Mouse (Mus musculus): Measurements from ENCODE around the gene Timp1. TPM values are rescaled to one million over a fixed set of nuclear protein-coding genes. Genes with fewer than 3 reads are reported as not detected.
A peak's percentile ranks its signal among the peaks of the same experiment; 100 is the strongest.

Gene Timp1
- polyA plus RNA-seq (2014; fragmentation: Nextera tagmentation; extraction: Ambion mirVana), result 32.3 and 33.8 TPM in 2 replicates

DNA sequence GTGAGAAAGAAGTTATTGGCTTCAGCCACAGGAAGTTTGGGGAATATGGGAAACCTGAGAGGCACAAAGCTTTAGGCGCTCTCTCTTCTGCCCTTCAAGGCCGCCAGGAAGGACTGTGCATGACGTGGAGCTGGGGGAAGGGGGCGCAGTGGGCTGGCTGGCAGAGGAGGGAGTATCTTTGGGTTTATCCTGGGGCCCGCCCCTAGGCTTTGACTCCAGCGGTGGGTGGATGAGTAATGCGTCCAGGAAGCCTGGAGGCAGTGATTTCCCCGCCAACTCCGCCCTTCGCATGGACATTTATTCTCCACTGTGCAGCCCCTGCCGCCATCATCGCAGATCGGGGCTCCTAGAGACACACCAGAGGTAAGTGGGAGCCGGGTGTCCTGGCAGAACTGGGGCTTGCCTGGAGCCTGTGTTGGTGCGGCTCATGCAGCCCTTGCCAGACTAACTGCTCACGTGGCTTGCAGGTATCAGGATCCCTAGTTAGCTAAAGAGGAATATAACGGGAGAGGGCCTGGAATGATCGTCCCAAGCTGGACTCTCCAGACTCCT is at the start of gene Timp1:
Gene Timp1, plus strand, starts transcription at position 205 of the 552 bp plus-strand sequence.
- 18% methylated on average over 18 of the region's 18 CpGs for WGBS
- Histone ChIP-seq H3K9me3 (ENCODE audit: control insufficient read depth, low read length) (no peaks in the 10 kb centered on the region), H3K9ac (ENCODE audit: low read length) (peak within 1 kb of the TSS; percentile 51; the same call in 1 of the 2 replicates), H3K4me1 (ENCODE audit: control insufficient read depth in 2 of 2, insufficient read depth in 2 of 2, low read length in 2 of 2) (no peaks in the 10 kb centered on the region; a peak in 2 of 4 replicates), H3K27me3 (ENCODE audit: control insufficient read depth, insufficient read depth, low read length) (no peaks in the 10 kb centered on the region), H3K27ac (replicated peaks in 1 of 2; ENCODE audit: control insufficient read depth in 1 of 2, insufficient read depth in 1 of 2, low read depth in 2 of 2, low read length in 2 of 2) (peak within 1 kb of the TSS; percentile 12 to 54; a peak in 2 of 4 replicates), H3K4me3 (ENCODE audit: control insufficient read depth in 1 of 2, insufficient read depth in 1 of 2, low read depth in 1 of 2, low read length in 2 of 2) (peak within 1 kb of the TSS; percentile 37 to 58), H3K4me2 (ENCODE audit: low read length) (peak within 1 kb of the TSS; percentile 63), H3K36me3 (ENCODE audit: control insufficient read depth, insufficient read depth, low read length) (no peaks in the 10 kb centered on the region)
- peak; percentile 84 for ATAC-seq (ENCODE audit: insufficient number of reproducible peaks, insufficient read depth, low FRiP score, low read depth)

DNA sequence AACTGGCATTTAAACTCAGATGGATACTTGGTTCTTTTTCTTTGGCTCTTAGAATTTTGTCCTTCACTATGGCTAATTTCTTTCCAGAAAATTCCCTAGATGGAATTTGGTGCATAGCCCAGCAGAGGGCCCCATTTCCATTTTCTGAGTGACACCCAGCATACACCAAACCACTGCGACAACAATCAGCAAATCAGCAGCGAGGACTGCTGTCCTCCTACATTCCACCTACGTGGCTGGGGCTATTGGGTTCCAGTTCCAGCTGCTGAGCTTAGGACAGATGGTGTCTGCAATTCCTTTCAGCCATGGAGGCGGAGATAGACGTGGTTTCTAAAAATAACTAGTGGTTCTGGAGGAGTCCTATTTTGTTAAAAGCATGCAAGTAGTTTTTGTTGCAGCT is 41.0 kb upstream of the Timp1 start:
- no peaks in the 10 kb centered on the region for H3K9me3 ChIP-seq (ENCODE audit: control insufficient read depth, low read length)
- WGBS, result 15% methylated on average over 5 of the region's 5 CpGs
- H3K9ac ChIP-seq (ENCODE audit: low read length), result no peak overlapping the region
- no peak for ATAC-seq (ENCODE audit: insufficient number of reproducible peaks, insufficient read depth, low FRiP score, low read depth)
- H3K4me2 ChIP-seq (ENCODE audit: low read length), result 0 out of 2 replicates have a peak overlapping the region, but pooled peaks have one; percentile 21
- no peak overlapping the region for H3K4me3 ChIP-seq (ENCODE audit: control insufficient read depth in 1 of 2, insufficient read depth in 1 of 2, low read depth in 1 of 2, low read length in 2 of 2)
- no peaks in the 10 kb centered on the region for H3K27me3 ChIP-seq (ENCODE audit: control insufficient read depth, insufficient read depth, low read length)
- H3K27ac ChIP-seq (replicated peaks in 1 of 2; ENCODE audit: control insufficient read depth in 1 of 2, insufficient read depth in 1 of 2, low read depth in 2 of 2, low read length in 2 of 2), result 0 out of 4 replicates have a peak overlapping the region, but pooled peaks of 1 of the 2 experiments have one; percentile 8
- H3K4me1 ChIP-seq (ENCODE audit: control insufficient read depth in 2 of 2, insufficient read depth in 2 of 2, low read length in 2 of 2), result no peaks in the 10 kb centered on the region
- no peaks in the 10 kb centered on the region for H3K36me3 ChIP-seq (ENCODE audit: control insufficient read depth, insufficient read depth, low read length)

DNA sequence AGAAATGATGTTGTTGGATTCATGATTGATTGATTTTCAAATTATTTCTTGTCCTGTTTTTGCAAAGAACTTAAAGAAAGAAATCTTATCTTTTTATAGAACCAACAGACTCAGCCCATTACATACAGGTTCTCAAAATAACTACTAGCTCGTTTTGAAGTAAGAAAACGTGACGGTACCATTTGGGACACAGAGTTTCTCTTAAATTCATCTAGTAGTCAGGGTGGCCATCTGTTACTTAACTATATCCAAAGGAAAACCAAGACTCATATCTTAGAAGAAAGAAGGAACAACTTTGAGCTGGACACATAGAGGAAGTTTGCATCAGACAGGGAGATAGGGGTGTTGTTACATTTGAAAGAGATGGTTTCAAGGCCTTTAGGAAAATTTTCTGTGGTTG is 22.7 kb upstream of the Timp1 start:
- no peak overlapping the region for H3K27ac ChIP-seq (replicated peaks in 1 of 2; ENCODE audit: control insufficient read depth in 1 of 2, insufficient read depth in 1 of 2, low read depth in 2 of 2, low read length in 2 of 2)
- ATAC-seq (ENCODE audit: insufficient number of reproducible peaks, insufficient read depth, low FRiP score, low read depth), result no peak
- H3K4me2 ChIP-seq (ENCODE audit: low read length), result no peak overlapping the region
- H3K9ac ChIP-seq (ENCODE audit: low read length), result no peak overlapping the region
- H3K4me1 ChIP-seq (ENCODE audit: control insufficient read depth in 2 of 2, insufficient read depth in 2 of 2, low read length in 2 of 2), result no peaks in the 10 kb centered on the region
- no peak overlapping the region for H3K4me3 ChIP-seq (ENCODE audit: control insufficient read depth in 1 of 2, insufficient read depth in 1 of 2, low read depth in 1 of 2, low read length in 2 of 2)
- H3K27me3 ChIP-seq (ENCODE audit: control insufficient read depth, insufficient read depth, low read length), result no peaks in the 10 kb centered on the region
- peaks cover 25% of the 10 kb centered on the region for H3K36me3 ChIP-seq (ENCODE audit: control insufficient read depth, insufficient read depth, low read length)
- H3K9me3 ChIP-seq (ENCODE audit: control insufficient read depth, low read length), result no peaks in the 10 kb centered on the region
- WGBS, result 76% methylated on average over 3 of the region's 3 CpGs

DNA sequence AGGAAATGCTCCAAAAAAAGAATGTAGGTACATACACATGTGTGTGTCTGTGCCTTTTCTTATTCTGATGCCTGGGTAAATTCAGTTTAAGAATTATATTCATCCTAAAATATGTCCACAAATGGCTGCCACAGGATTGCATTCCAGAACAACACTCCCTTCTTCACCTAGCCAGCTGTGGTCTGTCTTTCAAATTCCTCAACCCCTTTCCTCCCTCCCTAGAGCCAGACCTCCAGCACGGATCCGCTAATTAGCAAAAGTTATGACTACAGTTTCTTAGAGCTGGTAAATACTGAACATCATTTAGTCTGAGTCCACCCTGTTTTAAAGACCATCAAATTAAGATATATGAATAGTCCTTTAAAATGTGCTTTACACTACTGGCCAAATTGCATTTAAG is 22.1 kb upstream of the Timp1 start:
- no peak overlapping the region; the same call in 1 of the 2 replicates for H3K9ac ChIP-seq (ENCODE audit: low read length)
- no peak for ATAC-seq (ENCODE audit: insufficient number of reproducible peaks, insufficient read depth, low FRiP score, low read depth)
- 22% methylated on average over 2 of the region's 2 CpGs for WGBS

DNA sequence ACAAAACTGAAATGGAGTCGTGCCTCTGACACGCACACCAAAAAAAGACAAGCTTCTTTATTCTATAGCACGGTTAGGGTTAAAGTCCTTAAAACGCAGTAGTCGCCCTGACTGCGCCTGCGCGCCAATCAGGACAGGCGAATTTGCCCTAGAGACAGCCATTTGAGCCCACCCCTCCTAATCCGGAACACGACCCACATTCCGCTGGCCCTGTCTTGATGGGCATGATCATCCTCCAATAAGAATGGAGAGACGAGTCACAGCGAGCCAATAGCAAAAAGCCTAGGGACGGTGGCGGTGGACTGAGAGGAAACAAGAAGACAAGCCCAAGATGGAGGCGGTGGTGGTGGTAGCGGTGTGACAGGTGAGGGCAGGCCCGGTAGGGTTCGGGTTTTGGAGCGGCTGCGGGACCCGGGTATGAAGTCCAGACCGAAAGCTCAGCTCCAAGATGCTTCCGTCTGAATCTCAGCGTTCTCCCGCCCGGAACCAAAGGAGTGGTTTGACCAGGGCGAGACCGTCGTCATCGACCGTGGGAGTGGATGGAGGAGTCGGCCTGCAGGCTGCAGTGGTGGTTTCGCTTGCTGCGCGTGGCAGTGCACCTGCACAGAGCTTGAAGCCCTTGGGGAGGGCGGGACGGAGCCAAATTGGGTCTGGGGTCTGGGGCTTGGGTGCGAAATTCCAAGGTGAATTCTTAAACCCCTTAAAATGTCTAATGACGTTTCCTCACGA is 21.5 kb upstream of the Timp1 start:
- WGBS, result 24% methylated on average over 42 of the region's 42 CpGs
- Histone ChIP-seq H3K27ac (replicated peaks in 1 of 2; ENCODE audit: control insufficient read depth in 1 of 2, insufficient read depth in 1 of 2, low read depth in 2 of 2, low read length in 2 of 2) (peak overlapping the region; percentile 47 to 55; a peak in 3 of 4 replicates), H3K4me1 (ENCODE audit: control insufficient read depth in 2 of 2, insufficient read depth in 2 of 2, low read length in 2 of 2) (no peaks in the 10 kb centered on the region), H3K36me3 (ENCODE audit: control insufficient read depth, insufficient read depth, low read length) (peaks cover 32% of the 10 kb centered on the region), H3K9ac (ENCODE audit: low read length) (peak overlapping the region; percentile 76), H3K4me2 (ENCODE audit: low read length) (peak overlapping the region; percentile 73), H3K9me3 (ENCODE audit: control insufficient read depth, low read length) (no peaks in the 10 kb centered on the region), H3K4me3 (ENCODE audit: control insufficient read depth in 1 of 2, insufficient read depth in 1 of 2, low read depth in 1 of 2, low read length in 2 of 2) (peak overlapping the region; percentile 58 to 79), H3K27me3 (ENCODE audit: control insufficient read depth, insufficient read depth, low read length) (no peaks in the 10 kb centered on the region)
- peak; percentile 94 for ATAC-seq (ENCODE audit: insufficient number of reproducible peaks, insufficient read depth, low FRiP score, low read depth)

More for the DNA sequence above, 22.1 kb upstream of the Timp1 start:
- no peaks in the 10 kb centered on the region for H3K27me3 ChIP-seq (ENCODE audit: control insufficient read depth, insufficient read depth, low read length)
- H3K4me2 ChIP-seq (ENCODE audit: low read length), result peak overlapping the region; percentile 60
- H3K4me1 ChIP-seq (ENCODE audit: control insufficient read depth in 2 of 2, insufficient read depth in 2 of 2, low read length in 2 of 2), result no peaks in the 10 kb centered on the region
- peaks cover 26% of the 10 kb centered on the region for H3K36me3 ChIP-seq (ENCODE audit: control insufficient read depth, insufficient read depth, low read length)
- peak overlapping the region; percentile 29 to 37; a peak in 2 of 4 replicates for H3K27ac ChIP-seq (replicated peaks in 1 of 2; ENCODE audit: control insufficient read depth in 1 of 2, insufficient read depth in 1 of 2, low read depth in 2 of 2, low read length in 2 of 2)
- H3K9me3 ChIP-seq (ENCODE audit: control insufficient read depth, low read length), result no peaks in the 10 kb centered on the region
- H3K4me3 ChIP-seq (ENCODE audit: control insufficient read depth in 1 of 2, insufficient read depth in 1 of 2, low read depth in 1 of 2, low read length in 2 of 2), result peak overlapping the region in 1 of 2 experiments; percentile 58; a peak in 3 of 4 replicates

DNA sequence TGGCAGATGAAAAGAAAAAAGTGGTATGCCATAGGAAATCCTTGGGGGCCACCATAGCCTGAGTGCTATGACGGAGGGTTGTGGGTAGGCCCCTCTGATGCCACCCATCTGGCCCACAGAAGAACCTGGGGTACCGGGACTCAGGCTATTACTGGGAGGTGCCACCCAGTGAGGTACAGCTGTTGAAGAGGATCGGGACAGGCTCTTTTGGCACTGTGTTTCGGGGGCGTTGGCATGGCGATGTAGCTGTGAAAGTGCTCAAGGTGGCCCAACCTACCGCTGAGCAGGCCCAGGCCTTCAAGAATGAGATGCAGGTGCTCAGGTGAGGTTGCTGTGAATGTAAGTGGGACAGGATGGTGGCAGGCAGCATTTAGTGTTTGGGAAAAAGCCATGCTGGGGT is 16.2 kb upstream of the Timp1 start:
- no peak for ATAC-seq (ENCODE audit: insufficient number of reproducible peaks, insufficient read depth, low FRiP score, low read depth)

DNA sequence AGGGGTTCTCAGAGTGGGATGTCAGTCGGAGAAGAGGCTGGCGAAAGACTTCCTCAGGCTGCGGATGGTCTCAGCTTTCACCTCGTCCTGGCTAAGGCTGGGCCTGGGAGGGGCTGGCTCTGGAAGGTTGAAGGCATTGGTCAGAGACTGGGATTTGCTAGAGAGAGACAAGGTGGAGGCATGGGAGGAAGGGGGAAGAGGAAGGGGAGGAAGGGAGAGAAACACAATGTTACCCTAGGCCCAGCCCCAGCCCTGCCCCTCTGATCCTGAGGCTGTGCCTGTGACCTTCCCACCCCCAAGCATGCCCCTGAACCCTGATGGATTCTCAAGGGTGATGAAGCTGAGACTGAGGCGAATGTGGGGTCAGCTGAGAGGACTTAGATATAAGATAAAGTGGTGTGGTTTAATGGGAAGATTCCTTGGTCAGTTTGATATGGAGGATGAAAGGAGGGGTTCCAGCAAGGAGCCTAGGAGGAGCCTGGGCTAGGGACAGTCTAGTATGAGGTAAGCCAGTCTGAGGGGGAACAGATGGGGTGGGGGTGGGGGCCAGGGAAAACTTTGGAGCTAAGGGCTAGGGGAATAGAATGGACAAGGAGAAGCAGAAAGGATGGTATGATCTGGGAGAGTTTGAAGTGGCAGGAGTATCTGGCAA is 8.4 kb upstream of the Timp1 start:
- 59% methylated on average over 5 of the region's 5 CpGs for WGBS
- H3K36me3 ChIP-seq (ENCODE audit: control insufficient read depth, insufficient read depth, low read length), result peaks cover 32% of the 10 kb centered on the region
- no peak overlapping the region for H3K4me3 ChIP-seq (ENCODE audit: control insufficient read depth in 1 of 2, insufficient read depth in 1 of 2, low read depth in 1 of 2, low read length in 2 of 2)
- no peak overlapping the region for H3K4me2 ChIP-seq (ENCODE audit: low read length)
- no peak for ATAC-seq (ENCODE audit: insufficient number of reproducible peaks, insufficient read depth, low FRiP score, low read depth)
- no peak overlapping the region for H3K9ac ChIP-seq (ENCODE audit: low read length)
- H3K9me3 ChIP-seq (ENCODE audit: control insufficient read depth, low read length), result no peaks in the 10 kb centered on the region
- no peak overlapping the region for H3K27ac ChIP-seq (replicated peaks in 1 of 2; ENCODE audit: control insufficient read depth in 1 of 2, insufficient read depth in 1 of 2, low read depth in 2 of 2, low read length in 2 of 2)
- peaks cover 5 to 14% of the 10 kb centered on the region in 2 experiments; a peak in 3 of 4 replicates for H3K4me1 ChIP-seq (ENCODE audit: control insufficient read depth in 2 of 2, insufficient read depth in 2 of 2, low read length in 2 of 2)
- no peaks in the 10 kb centered on the region for H3K27me3 ChIP-seq (ENCODE audit: control insufficient read depth, insufficient read depth, low read length)

More for the DNA sequence above, 16.2 kb upstream of the Timp1 start:
- Histone ChIP-seq H3K27me3 (ENCODE audit: control insufficient read depth, insufficient read depth, low read length) (no peaks in the 10 kb centered on the region), H3K4me1 (ENCODE audit: control insufficient read depth in 2 of 2, insufficient read depth in 2 of 2, low read length in 2 of 2) (no peaks in the 10 kb centered on the region), H3K4me3 (ENCODE audit: control insufficient read depth in 1 of 2, insufficient read depth in 1 of 2, low read depth in 1 of 2, low read length in 2 of 2) (no peak overlapping the region), H3K9me3 (ENCODE audit: control insufficient read depth, low read length) (no peaks in the 10 kb centered on the region), H3K27ac (replicated peaks in 1 of 2; ENCODE audit: control insufficient read depth in 1 of 2, insufficient read depth in 1 of 2, low read depth in 2 of 2, low read length in 2 of 2) (no peak overlapping the region), H3K36me3 (ENCODE audit: control insufficient read depth, insufficient read depth, low read length) (peaks cover 75% of the 10 kb centered on the region), H3K9ac (ENCODE audit: low read length) (no peak overlapping the region), H3K4me2 (ENCODE audit: low read length) (no peak overlapping the region)
- WGBS, result 91% methylated on average over 7 of the region's 7 CpGs
